ENCODE assay signal across 8 mouse cellular contexts in the genomic region with DNA sequence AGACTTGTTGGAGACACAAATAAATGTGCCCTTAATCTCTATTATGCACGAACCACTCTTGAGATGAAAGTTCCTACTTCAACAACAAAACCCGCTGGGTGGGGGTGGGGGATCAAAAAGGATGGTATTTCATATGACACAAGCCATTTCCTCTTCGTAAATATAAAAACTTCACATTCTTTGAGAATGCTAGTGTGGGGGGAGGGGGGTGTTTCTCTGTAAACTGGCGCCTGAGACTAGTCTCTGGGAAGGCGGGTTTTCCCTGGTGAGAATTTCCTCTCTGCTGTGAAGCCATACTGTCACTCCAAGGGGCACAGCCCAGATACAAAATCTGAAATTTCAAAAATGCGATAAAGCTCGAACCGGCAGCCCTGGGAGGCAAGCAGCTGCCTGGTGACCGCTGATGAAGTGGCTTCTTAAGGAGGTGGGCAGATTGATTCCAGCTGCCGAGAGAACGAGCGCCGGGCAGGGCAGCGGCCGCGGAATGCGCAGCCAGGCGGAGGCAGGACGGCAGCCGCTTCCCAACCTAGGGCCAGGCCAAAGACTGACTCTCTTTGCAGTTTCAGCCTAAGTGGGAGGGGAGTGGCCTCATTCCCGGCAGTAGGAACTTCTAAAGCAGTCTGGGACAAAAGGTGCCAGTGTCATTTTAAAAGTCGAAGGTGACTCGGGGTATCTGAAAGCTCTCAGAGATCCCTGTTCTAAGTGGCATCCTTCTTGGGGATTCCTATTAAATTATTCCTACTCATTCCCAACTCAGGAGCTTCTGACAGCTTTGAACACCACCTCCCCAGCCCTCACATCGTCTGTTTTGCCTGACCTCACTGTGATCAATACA. TPM values are rescaled to one million over a fixed set of nuclear protein-coding genes. Genes with fewer than 3 reads are reported as not detected.
A peak's percentile ranks its signal among the peaks of the same experiment; 100 is the strongest.
DNase-seq lines count a peak whose midpoint lies in the region; ATAC-seq lines count a peak whose summit lies in the region.

No protein-coding gene starts in this region.

- intact Hi-C loops in left cerebral cortex, postnatal 25 days (cut with DNase I): no loop called here

- H3K27me3 ChIP-seq in embryonic facial prominence, embryonic 10.5 days (replicated peaks; ENCODE audit: low read depth, poor library complexity, severe bottlenecking): peaks cover 26% of the 10 kb centered on the region
- no peaks in the 10 kb centered on the region for H3K27me3 ChIP-seq in heart, embryonic 11.5 days (ENCODE audit: control insufficient read depth, insufficient read depth, low read length)
- H3K27me3 ChIP-seq in kidney, embryonic 14.5 days (ENCODE audit: control insufficient read depth, insufficient read depth, low read length): no peaks in the 10 kb centered on the region

- peak overlapping the region; percentile 86 for H3K9ac ChIP-seq in heart, embryonic 11.5 days (ENCODE audit: low read depth, low read length)
- H3K9ac ChIP-seq in kidney, embryonic 14.5 days (ENCODE audit: low read depth, low read length): peak overlapping the region; percentile 29; the same call in 1 of the 2 replicates

- under 1% methylated on average over 24 of the region's 24 CpGs for WGBS in embryonic facial prominence, embryonic 10.5 days
- under 1% methylated on average over 24 of the region's 24 CpGs for WGBS in heart, embryonic 11.5 days (ENCODE audit: insufficient replicate concordance)
- under 1% methylated on average over 24 of the region's 24 CpGs for WGBS in kidney, embryonic 14.5 days

- H3K27ac ChIP-seq in embryonic facial prominence, embryonic 10.5 days (replicated peaks): peak overlapping the region; percentile 86
- H3K27ac ChIP-seq in heart, embryonic 11.5 days (ENCODE audit: low read depth, low read length): peak overlapping the region; percentile 95
- 0 out of 2 replicates have a peak overlapping the region, but pooled peaks have one; percentile 0 for H3K27ac ChIP-seq in kidney, embryonic 14.5 days (ENCODE audit: low read depth, low read length)

- H3K4me1 ChIP-seq in embryonic facial prominence, embryonic 10.5 days: peaks cover 63% of the 10 kb centered on the region
- H3K4me1 ChIP-seq in heart, embryonic 11.5 days (ENCODE audit: control insufficient read depth, insufficient read depth, low read length): 0 out of 2 replicates have a peak, but pooled peaks cover 5% of the 10 kb centered on the region
- peaks cover 14% of the 10 kb centered on the region for H3K4me1 ChIP-seq in kidney, embryonic 14.5 days (ENCODE audit: control insufficient read depth, insufficient read depth, low read length)

- peak overlapping the region; percentile 72 for H3K4me3 ChIP-seq in embryonic facial prominence, embryonic 10.5 days
- peak overlapping the region; percentile 86 for H3K4me3 ChIP-seq in heart, embryonic 11.5 days (ENCODE audit: low read depth, low read length)
- H3K4me3 ChIP-seq in kidney, embryonic 14.5 days (ENCODE audit: low read length): peak overlapping the region; percentile 65

- H3K4me2 ChIP-seq in heart, embryonic 11.5 days: peak overlapping the region; percentile 83
- peak overlapping the region; percentile 92 for H3K4me2 ChIP-seq in kidney, embryonic 14.5 days (replicated peaks; ENCODE audit: low read depth, low read length)

- DNase-seq in adrenal gland, adult (ENCODE audit: inconsistent age in 2 of 2, low spot score in 1 of 2): peak; percentile 31 to 74
- no peak for DNase-seq in adrenal gland, postnatal 4 days (ENCODE audit: low spot score in 2 of 2)
- peak; percentile 86 for DNase-seq in embryonic facial prominence, embryonic 10.5 days (ENCODE audit: low spot score)
- peak; percentile 84 for DNase-seq in lung, postnatal 10 days
- DNase-seq in retina, postnatal 1 day: peak; percentile 59
- DNase-seq in left cerebral cortex, postnatal 25 days (ENCODE audit: low spot score in 2 of 2): no peak

- H3K36me3 ChIP-seq in embryonic facial prominence, embryonic 10.5 days (replicated peaks): no peaks in the 10 kb centered on the region
- H3K36me3 ChIP-seq in heart, embryonic 11.5 days (ENCODE audit: control insufficient read depth, insufficient read depth, low read length): no peaks in the 10 kb centered on the region
- no peaks in the 10 kb centered on the region for H3K36me3 ChIP-seq in kidney, embryonic 14.5 days (ENCODE audit: control insufficient read depth, insufficient read depth, low read length)

- no peak for ATAC-seq in heart, embryonic 11.5 days (replicated peaks; ENCODE audit: insufficient number of reproducible peaks, low FRiP score, low TSS enrichment)
- peak; percentile 60 for ATAC-seq in kidney, embryonic 14.5 days (ENCODE audit: low FRiP score, low TSS enrichment)

- H3K9me3 ChIP-seq in embryonic facial prominence, embryonic 10.5 days: no peaks in the 10 kb centered on the region
- H3K9me3 ChIP-seq in heart, embryonic 11.5 days (replicated peaks; ENCODE audit: control insufficient read depth, low read length): no peaks in the 10 kb centered on the region
- H3K9me3 ChIP-seq in kidney, embryonic 14.5 days (ENCODE audit: control insufficient read depth, low read length): no peaks in the 10 kb centered on the region

RNA-seq across cellular contexts. Expression of a gene that starts 2.2 kb away (rescaled TPM):
- 10 to 100 TPM; 12.1 to 13.3 TPM for total RNA-seq in adrenal gland, postnatal 4 days (2021)
- polyA plus RNA-seq in embryonic facial prominence, embryonic 10.5 days (2016; fragmentation: Nextera tagmentation; extraction: Ambion mirVana): 4.8 and 6.2 TPM in 2 replicates
- 8.2 and 10.9 TPM in 2 replicates for polyA plus RNA-seq in heart, embryonic 11.5 days (2014; fragmentation: Nextera tagmentation; extraction: Ambion mirVana)
- 1.9 and 2.1 TPM in 2 replicates for polyA plus RNA-seq in kidney, embryonic 14.5 days (2014; fragmentation: Nextera tagmentation; extraction: Ambion mirVana)
- 10 to 100 TPM; 16.1 to 19.0 TPM for total RNA-seq in left cerebral cortex, postnatal 25 days (2021)

Comparison
In these comparisons a context has a peak if more than half of its experiments do, and no peak if none do; other contexts are left out.
1. DNase-seq: peak in adrenal gland, adult (2 of 2), embryonic facial prominence, embryonic 10.5 days (single experiment), lung, postnatal 10 days (single experiment) and retina, postnatal 1 day (single experiment); none in adrenal gland, postnatal 4 days (0 of 2) and left cerebral cortex, postnatal 25 days (0 of 2).
2. H3K27ac ChIP-seq: peak in every context shown above with its lines; median percentile 95 in heart, embryonic 11.5 days; 86 in embryonic facial prominence, embryonic 10.5 days; 0 in kidney, embryonic 14.5 days.
3. Peak in every context shown above with its lines, with median percentiles within 50 percentile points of each other: H3K4me3 ChIP-seq.